Mouse (Mus musculus) C2C12 (cell line): ENCODE results near the gene Ms4a18. TPM values are rescaled to one million over a fixed set of nuclear protein-coding genes. Genes with fewer than 3 reads are reported as not detected.

Source experiments
- H3K27me3 ChIP-seq: one replicate; pipeline ENCODE4 v1.6.1; 2011; ENCODE audit not compliant: control insufficient read depth, insufficient read depth, insufficient read length
- H3K36me3 ChIP-seq: one replicate; pipeline ENCODE4 v1.6.1; 2011; ENCODE audit not compliant: control insufficient read depth, insufficient read depth
- H3K4me3 ChIP-seq: one replicate; pipeline ENCODE4 v1.5.1; 2011; ENCODE audit warnings: mild to moderate bottlenecking, control low read depth; ENCODE audit not compliant: poor library complexity, insufficient read depth, severe bottlenecking
- H3K79me2 ChIP-seq: one replicate; pipeline ENCODE4 v1.6.1; 2011; ENCODE audit not compliant: control insufficient read depth, insufficient read depth
- H3K79me3 ChIP-seq: one replicate; pipeline ENCODE4 v1.6.1; 2011; ENCODE audit warnings: low read depth, control low read depth
- H3ac ChIP-seq: one replicate; pipeline ENCODE3; 2011; ENCODE audit warnings: low read depth; ENCODE audit not compliant: control insufficient read depth, insufficient read length
- CEBPB ChIP-seq: IDR thresholded peaks from one replicate; pipeline ENCODE4 v1.6.1; 2011; ENCODE audit warnings: low read depth, mild to moderate bottlenecking, control low read depth, moderate library complexity
- CTCF ChIP-seq: IDR thresholded peaks from one replicate; pipeline ENCODE4 v1.5.1; 2011; ENCODE audit not compliant: control insufficient read depth, insufficient read depth, insufficient read length
- FOSL1 ChIP-seq: IDR thresholded peaks from one replicate; pipeline ENCODE4 v1.8.0; 2011; ENCODE audit warnings: mild to moderate bottlenecking, low read length; ENCODE audit not compliant: poor library complexity, insufficient read depth, severe bottlenecking
- MAX ChIP-seq: IDR thresholded peaks from one replicate; pipeline ENCODE4 v1.6.1; 2011; ENCODE audit warnings: mild to moderate bottlenecking, control low read depth
- MYOD1 ChIP-seq: IDR thresholded peaks from one replicate; pipeline ENCODE4 v1.6.1; 2011; ENCODE audit warnings: low read depth; ENCODE audit not compliant: control insufficient read depth, insufficient read length
- MYOG ChIP-seq: IDR thresholded peaks from one replicate; pipeline ENCODE4 v1.6.1; 2011; ENCODE audit not compliant: control insufficient read depth, insufficient read length; ENCODE audit errors: extremely low read depth
- USF1 ChIP-seq: IDR thresholded peaks from one replicate; pipeline ENCODE4 v1.6.1; 2011; ENCODE audit warnings: low read depth, mild to moderate bottlenecking, control low read depth, moderate library complexity
- polyA plus RNA-seq: library from polyadenylated mRNA; unstranded; fragments of >200 nt; fragmentation: generic; extraction: Trizol; gene quantifications from one replicate; pipeline ENCODE4 v1.2.1, GENCODE M21; 2012; ENCODE audit warnings: missing spikeins

Gene Ms4a18
- polyA plus RNA-seq, 1 experiment, result not detected

DNA sequence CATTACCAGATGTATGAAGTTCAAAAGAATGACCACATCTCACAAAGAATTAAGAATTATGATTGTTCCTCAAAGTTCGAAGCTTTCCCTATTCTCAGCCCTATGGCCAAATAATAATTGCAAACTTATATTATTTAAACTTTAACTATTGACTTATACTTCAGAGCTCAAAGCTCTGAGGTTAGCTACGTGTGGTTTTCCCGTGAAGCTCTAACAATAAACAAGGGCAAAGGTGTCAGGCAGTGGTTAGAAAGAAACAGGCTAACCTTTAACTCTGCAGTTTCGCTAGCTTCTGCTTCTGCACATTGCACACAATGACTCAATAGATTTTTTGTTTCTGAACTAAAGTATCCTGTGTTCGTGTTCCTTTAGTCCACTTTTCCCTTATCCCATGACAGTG lies 35.0 kb upstream of the Ms4a18 start:
- Histone ChIP-seq H3K36me3 (no peaks in the 10 kb centered on the region), H3K27me3 (no peaks in the 10 kb centered on the region), H3K79me3 (no peaks in the 10 kb centered on the region), H3K79me2 (no peaks in the 10 kb centered on the region), H3K4me3 (no peak overlapping the region), H3ac (no peak overlapping the region)
- TF ChIP-seq CTCF (no peak), MAX (no peak), FOSL1 (no peak), CEBPB (no peak), MYOG (no peak), USF1 (no peak), MYOD1 (no peak)

DNA sequence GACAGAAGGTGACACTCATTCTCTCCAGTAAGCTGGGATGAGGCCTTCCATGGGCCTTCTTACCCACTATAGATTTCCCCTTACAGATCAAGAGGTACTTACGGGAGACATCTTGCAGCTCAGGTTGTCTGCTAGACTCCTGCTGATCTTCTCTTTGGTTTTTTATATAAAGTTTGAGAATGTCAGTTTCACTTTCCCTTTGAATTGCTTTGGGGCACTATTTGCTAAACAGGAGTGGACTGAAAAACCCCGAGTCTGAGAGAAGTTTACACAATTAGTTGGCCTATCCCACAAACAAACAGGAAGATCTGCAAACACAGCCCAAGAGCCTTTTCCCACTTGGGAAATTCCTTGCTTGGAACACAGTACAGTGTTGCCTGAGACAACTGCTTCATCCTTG lies 32.5 kb upstream of the Ms4a18 start:
- no peaks in the 10 kb centered on the region for H3K27me3 ChIP-seq
- H3K79me2 ChIP-seq, result no peaks in the 10 kb centered on the region
- TF ChIP-seq USF1, result no peak
- TF ChIP-seq MAX, result no peak
- TF ChIP-seq MYOG, result no peak
- TF ChIP-seq CEBPB, result no peak
- no peak for TF ChIP-seq MYOD1
- no peak for TF ChIP-seq FOSL1
- no peak for TF ChIP-seq CTCF
- no peak overlapping the region for H3K4me3 ChIP-seq
- H3ac ChIP-seq, result no peak overlapping the region
- H3K79me3 ChIP-seq, result no peaks in the 10 kb centered on the region
- no peaks in the 10 kb centered on the region for H3K36me3 ChIP-seq

DNA sequence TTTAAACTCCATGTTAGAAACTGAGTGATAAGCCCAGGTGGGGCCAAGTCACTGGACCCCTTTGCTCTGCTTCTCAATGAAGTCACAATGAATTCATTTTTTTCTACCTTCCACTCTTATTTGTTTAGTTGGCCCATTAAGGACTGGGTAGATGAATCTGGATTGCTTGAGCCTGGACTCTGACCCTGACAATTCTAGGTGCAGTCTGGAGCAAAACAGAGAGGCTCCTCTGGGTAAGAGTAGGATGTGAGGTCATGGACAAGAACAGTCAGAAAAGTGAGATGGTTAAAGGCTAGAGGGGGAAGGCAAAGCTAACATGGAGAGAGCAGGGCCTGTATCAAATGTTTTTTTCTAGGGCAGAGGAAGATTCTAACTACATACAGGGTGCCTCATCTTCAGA lies 31.6 kb upstream of the Ms4a18 start:
- no peak for TF ChIP-seq CEBPB
- no peak overlapping the region for H3K4me3 ChIP-seq
- H3K36me3 ChIP-seq, result no peaks in the 10 kb centered on the region
- no peak overlapping the region for H3ac ChIP-seq
- no peaks in the 10 kb centered on the region for H3K27me3 ChIP-seq
- H3K79me3 ChIP-seq, result no peaks in the 10 kb centered on the region
- H3K79me2 ChIP-seq, result no peaks in the 10 kb centered on the region

DNA sequence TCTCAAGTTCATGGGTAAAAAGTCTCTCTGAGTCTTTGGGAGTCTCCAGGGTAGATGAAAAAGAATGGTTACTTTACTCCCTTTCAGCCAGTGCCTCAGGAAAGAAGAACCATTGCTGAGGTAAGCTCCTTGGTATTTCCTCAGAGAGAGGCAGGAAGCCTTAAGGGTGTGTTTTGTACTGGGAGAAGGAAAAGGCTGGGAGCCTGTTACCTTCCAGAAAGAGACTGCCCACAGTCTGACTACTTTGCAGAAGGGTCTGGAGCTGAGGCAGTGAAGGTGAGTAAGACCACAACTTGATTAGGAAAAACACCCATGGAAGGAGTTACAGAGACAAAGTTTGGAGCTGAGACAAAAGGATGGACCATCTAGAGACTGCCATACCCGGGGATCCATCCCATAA lies 30.7 kb upstream of the Ms4a18 start:
- Histone ChIP-seq H3K4me3 (no peak overlapping the region), H3K27me3 (no peaks in the 10 kb centered on the region), H3K36me3 (no peaks in the 10 kb centered on the region), H3ac (no peak overlapping the region), H3K79me2 (no peaks in the 10 kb centered on the region), H3K79me3 (no peaks in the 10 kb centered on the region)
- TF ChIP-seq MYOG, result no peak
- no peak for TF ChIP-seq MAX
- TF ChIP-seq CEBPB, result no peak
- TF ChIP-seq MYOD1, result no peak

DNA sequence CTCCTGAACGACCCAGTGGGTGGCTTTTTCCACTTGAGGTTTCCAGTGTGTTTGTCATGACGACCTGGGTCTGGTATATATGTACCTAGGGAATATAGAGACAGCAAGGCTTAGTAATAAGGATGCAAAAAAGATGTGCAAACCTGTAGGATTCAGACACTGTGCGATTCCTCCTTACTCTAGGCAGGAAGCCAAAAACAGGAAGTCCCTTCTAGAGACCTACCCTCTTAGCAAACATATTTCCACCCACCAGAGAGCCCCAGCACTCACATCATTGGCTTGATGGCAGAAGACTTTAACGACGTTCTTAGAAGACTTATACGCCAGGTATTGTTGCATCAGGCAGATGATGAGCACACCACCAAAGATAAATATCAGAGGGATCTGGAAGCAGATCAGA lies 30.2 kb upstream of the Ms4a18 start:
- Histone ChIP-seq H3K27me3 (no peaks in the 10 kb centered on the region), H3ac (no peak overlapping the region), H3K79me3 (no peaks in the 10 kb centered on the region), H3K36me3 (no peaks in the 10 kb centered on the region), H3K4me3 (no peak overlapping the region), H3K79me2 (no peaks in the 10 kb centered on the region)
- no peak for TF ChIP-seq FOSL1
- no peak for TF ChIP-seq USF1
- no peak for TF ChIP-seq MYOD1
- no peak for TF ChIP-seq MYOG
- TF ChIP-seq CTCF, result no peak
- no peak for TF ChIP-seq MAX
- TF ChIP-seq CEBPB, result no peak

DNA sequence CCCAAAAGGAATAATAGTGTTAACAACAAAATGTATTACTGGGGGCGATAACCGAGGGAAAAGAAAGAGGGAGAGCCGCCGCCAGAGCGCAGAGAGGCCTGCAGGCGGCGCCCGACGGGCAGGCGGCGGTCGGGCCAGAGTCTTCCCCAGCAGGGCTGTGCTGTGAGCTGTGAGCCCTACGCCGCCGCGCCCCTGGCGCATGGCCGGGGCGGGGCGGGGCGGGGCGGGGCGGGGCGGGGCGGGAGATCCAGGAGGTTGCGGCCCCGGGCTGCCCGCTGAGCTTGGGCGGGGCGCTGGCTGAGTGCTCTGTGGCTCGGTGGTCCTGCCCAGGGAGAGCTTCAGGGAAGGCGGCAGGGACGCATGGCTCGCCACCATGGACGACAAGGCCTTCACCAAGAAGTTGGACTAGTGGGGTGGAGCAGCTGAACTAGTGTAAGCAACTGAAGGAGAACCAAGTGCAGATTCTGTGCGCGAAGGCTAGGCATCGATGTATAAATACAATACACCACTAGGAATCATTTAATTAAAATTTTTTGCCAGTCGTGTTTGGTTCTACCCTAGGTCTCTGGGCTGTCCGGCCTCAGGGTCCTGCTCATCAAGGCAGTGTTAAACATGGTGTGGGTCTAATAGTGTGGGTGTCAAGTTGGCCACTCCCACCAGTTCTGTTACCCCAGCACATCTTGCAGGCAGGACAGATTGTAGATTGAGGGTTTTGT lies 27.3 kb upstream of the Ms4a18 start:
- H3ac ChIP-seq, result no peak overlapping the region
- no peak overlapping the region for H3K4me3 ChIP-seq
- no peaks in the 10 kb centered on the region for H3K79me3 ChIP-seq
- H3K27me3 ChIP-seq, result no peaks in the 10 kb centered on the region
- no peaks in the 10 kb centered on the region for H3K36me3 ChIP-seq
- no peaks in the 10 kb centered on the region for H3K79me2 ChIP-seq
- TF ChIP-seq CEBPB, result no peak
- no peak for TF ChIP-seq MYOD1
- TF ChIP-seq CTCF, result peak; percentile 79
